Mouse (Mus musculus): Measurements from ENCODE around the gene Nckap5. TPM values are rescaled to one million over a fixed set of nuclear protein-coding genes. Genes with fewer than 3 reads are reported as not detected.

The Nckap5 gene
- polyA plus RNA-seq, 1 experiment from 2014 or later: 4.8 TPM

DNA sequence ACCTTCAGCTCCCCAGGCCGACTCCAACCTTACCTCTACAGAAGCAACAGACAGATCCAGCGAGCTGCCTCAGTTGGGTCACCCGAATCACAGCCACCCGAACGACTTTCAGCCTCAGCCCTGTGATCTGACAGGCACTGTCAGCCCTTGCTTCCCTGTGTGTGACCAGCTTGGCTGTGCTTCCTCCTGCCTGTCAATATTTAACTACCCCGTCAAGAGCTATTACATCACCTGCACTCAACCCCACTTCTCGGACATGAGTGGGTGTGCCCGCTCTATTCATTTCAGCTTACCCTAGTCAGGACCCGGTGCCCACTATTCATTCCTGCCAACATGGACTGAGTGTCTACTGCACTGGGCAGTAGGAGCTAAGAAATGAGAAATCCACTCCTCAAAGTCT is 226.0 kb downstream of the Nckap5 start:
- WGBS: 62% methylated on average over 9 of the region's 9 CpGs
- no peaks in the 10 kb centered on the region for H3K36me3 ChIP-seq (ENCODE audit: control insufficient read depth, insufficient read depth, low read length)

GRCm38 (mm10) chr1:126603771-126604515 is 226.7 kb downstream of the Nckap5 start:
- Histone ChIP-seq H3K27me3 (ENCODE audit: control insufficient read depth, insufficient read depth, low read length) (no peaks in the 10 kb centered on the region), H3K9ac (ENCODE audit: low read length) (no peak overlapping the region), H3K4me1 (ENCODE audit: control insufficient read depth, insufficient read depth, low read length) (no peaks in the 10 kb centered on the region), H3K4me3 (replicated peaks; ENCODE audit: low read length) (no peak overlapping the region), H3K4me2 (ENCODE audit: low read depth, low read length) (no peak overlapping the region), H3K27ac (ENCODE audit: low read length) (no peak overlapping the region), H3K36me3 (ENCODE audit: control insufficient read depth, insufficient read depth, low read length) (no peaks in the 10 kb centered on the region), H3K9me3 (replicated peaks; ENCODE audit: control insufficient read depth, low read length) (no peaks in the 10 kb centered on the region)
- 75% methylated on average over 7 of the region's 7 CpGs for WGBS
- no peak for ATAC-seq (ENCODE audit: insufficient read depth, low FRiP score)

More for the DNA sequence above, 226.0 kb downstream of the Nckap5 start:
- Histone ChIP-seq H3K9me3 (replicated peaks; ENCODE audit: control insufficient read depth, low read length) (no peaks in the 10 kb centered on the region), H3K4me2 (ENCODE audit: low read depth, low read length) (no peak overlapping the region), H3K27me3 (ENCODE audit: control insufficient read depth, insufficient read depth, low read length) (no peaks in the 10 kb centered on the region), H3K27ac (ENCODE audit: low read length) (no peak overlapping the region), H3K4me3 (replicated peaks; ENCODE audit: low read length) (no peak overlapping the region), H3K9ac (ENCODE audit: low read length) (no peak overlapping the region), H3K4me1 (ENCODE audit: control insufficient read depth, insufficient read depth, low read length) (no peaks in the 10 kb centered on the region)
- peak; percentile 29; the same call in 1 of the 2 replicates for ATAC-seq (ENCODE audit: insufficient read depth, low FRiP score)

DNA sequence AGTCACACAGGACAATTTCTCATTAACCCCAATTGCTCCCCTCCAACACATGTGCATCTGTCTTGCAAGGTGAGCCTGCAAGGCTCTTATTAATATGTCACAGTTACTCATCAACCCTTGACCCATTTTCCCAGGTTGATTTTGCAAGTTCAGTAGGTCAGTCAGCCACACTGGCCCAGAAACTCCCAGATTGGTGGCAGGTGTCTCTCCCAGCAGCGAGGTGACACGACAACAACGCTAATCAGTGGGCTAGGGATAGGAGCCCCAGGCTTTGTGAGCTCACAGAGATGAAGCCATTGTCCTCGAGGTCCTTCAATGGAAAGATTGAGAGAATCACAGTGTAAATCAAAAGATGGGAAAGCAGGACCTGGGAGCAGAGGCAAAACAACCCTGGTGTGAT is 230.0 kb downstream of the Nckap5 start:
- Histone ChIP-seq H3K27me3 (ENCODE audit: control insufficient read depth, insufficient read depth, low read length) (no peaks in the 10 kb centered on the region), H3K9ac (ENCODE audit: low read length) (no peak overlapping the region), H3K4me1 (ENCODE audit: control insufficient read depth, insufficient read depth, low read length) (no peaks in the 10 kb centered on the region), H3K27ac (ENCODE audit: low read length) (no peak overlapping the region), H3K9me3 (replicated peaks; ENCODE audit: control insufficient read depth, low read length) (no peaks in the 10 kb centered on the region), H3K36me3 (ENCODE audit: control insufficient read depth, insufficient read depth, low read length) (no peaks in the 10 kb centered on the region), H3K4me2 (ENCODE audit: low read depth, low read length) (no peak overlapping the region), H3K4me3 (replicated peaks; ENCODE audit: low read length) (no peak overlapping the region)
- no peak for ATAC-seq (ENCODE audit: insufficient read depth, low FRiP score)
- 72% methylated on average over 4 of the region's 4 CpGs for WGBS

GRCm38 (mm10) chr1:126597376-126597775 is 233.2 kb downstream of the Nckap5 start:
- H3K4me3 ChIP-seq (replicated peaks; ENCODE audit: low read length): no peak overlapping the region
- no peak overlapping the region for H3K4me2 ChIP-seq (ENCODE audit: low read depth, low read length)
- peaks cover 20% of the 10 kb centered on the region for H3K4me1 ChIP-seq (ENCODE audit: control insufficient read depth, insufficient read depth, low read length)
- no peaks in the 10 kb centered on the region for H3K27me3 ChIP-seq (ENCODE audit: control insufficient read depth, insufficient read depth, low read length)
- no peaks in the 10 kb centered on the region for H3K9me3 ChIP-seq (replicated peaks; ENCODE audit: control insufficient read depth, low read length)
- ATAC-seq (ENCODE audit: insufficient read depth, low FRiP score): peak; percentile 41; the same call in 1 of the 2 replicates
- no peak overlapping the region for H3K9ac ChIP-seq (ENCODE audit: low read length)
- no peak overlapping the region for H3K27ac ChIP-seq (ENCODE audit: low read length)
- no peaks in the 10 kb centered on the region for H3K36me3 ChIP-seq (ENCODE audit: control insufficient read depth, insufficient read depth, low read length)
- 24% methylated on average over 3 of the region's 3 CpGs for WGBS

GRCm38 (mm10) chr1:126594796-126595195 is 235.8 kb downstream of the Nckap5 start:
- Histone ChIP-seq H3K4me3 (replicated peaks; ENCODE audit: low read length) (no peak overlapping the region), H3K36me3 (ENCODE audit: control insufficient read depth, insufficient read depth, low read length) (no peaks in the 10 kb centered on the region), H3K27me3 (ENCODE audit: control insufficient read depth, insufficient read depth, low read length) (no peaks in the 10 kb centered on the region), H3K9me3 (replicated peaks; ENCODE audit: control insufficient read depth, low read length) (no peaks in the 10 kb centered on the region), H3K9ac (ENCODE audit: low read length) (no peak overlapping the region), H3K4me2 (ENCODE audit: low read depth, low read length) (no peak overlapping the region), H3K4me1 (ENCODE audit: control insufficient read depth, insufficient read depth, low read length) (peaks cover 20% of the 10 kb centered on the region), H3K27ac (ENCODE audit: low read length) (no peak overlapping the region)
- ATAC-seq (ENCODE audit: insufficient read depth, low FRiP score): no peak
- 48% methylated on average over 3 of the region's 3 CpGs for WGBS

DNA sequence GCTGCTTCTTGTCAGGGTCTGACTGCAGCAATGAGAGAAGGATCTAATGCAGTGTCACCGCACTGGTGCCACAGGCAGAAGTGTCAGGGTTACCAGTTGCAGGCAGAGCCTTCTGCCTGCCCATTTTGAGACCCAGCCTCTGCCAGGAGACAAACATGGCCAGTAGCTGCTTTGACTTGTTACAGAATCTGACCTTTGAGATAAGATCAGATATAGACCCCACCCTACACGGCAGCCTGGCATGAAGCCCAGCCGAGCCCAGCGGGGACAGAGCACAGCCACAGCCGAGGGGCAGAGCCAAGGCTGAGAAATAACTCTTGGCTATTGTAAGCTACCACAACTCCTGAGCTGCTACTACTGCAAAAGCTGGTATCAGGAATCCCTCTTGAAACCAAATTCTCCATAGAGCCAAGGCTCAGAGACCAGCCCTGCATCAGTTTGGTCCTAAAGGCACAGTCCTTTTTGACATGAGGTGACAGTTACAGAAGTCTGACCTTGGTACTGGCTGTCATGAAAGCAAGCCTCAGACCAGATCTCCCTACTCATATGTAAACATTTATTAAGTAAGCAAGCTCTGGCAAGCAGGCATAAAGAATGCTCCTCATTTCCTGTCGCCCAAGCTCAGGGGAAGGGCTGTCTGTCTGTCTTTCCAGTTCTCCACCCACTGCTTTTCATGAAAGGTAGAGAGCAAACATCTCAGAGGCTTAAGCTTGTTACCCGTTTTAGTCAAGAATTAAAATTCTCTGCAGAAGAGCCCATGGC is 237.4 kb downstream of the Nckap5 start:
- Histone ChIP-seq H3K4me1 (ENCODE audit: control insufficient read depth, insufficient read depth, low read length) (peaks cover 20% of the 10 kb centered on the region), H3K9me3 (replicated peaks; ENCODE audit: control insufficient read depth, low read length) (no peaks in the 10 kb centered on the region), H3K4me3 (replicated peaks; ENCODE audit: low read length) (no peak overlapping the region), H3K27me3 (ENCODE audit: control insufficient read depth, insufficient read depth, low read length) (no peaks in the 10 kb centered on the region), H3K9ac (ENCODE audit: low read length) (no peak overlapping the region), H3K4me2 (ENCODE audit: low read depth, low read length) (no peak overlapping the region; the same call in 1 of the 2 replicates), H3K36me3 (ENCODE audit: control insufficient read depth, insufficient read depth, low read length) (no peaks in the 10 kb centered on the region), H3K27ac (ENCODE audit: low read length) (peak overlapping the region; percentile 44)
- 31% methylated on average over 7 of the region's 7 CpGs for WGBS
- peak; percentile 26; the same call in 1 of the 2 replicates for ATAC-seq (ENCODE audit: insufficient read depth, low FRiP score)

DNA sequence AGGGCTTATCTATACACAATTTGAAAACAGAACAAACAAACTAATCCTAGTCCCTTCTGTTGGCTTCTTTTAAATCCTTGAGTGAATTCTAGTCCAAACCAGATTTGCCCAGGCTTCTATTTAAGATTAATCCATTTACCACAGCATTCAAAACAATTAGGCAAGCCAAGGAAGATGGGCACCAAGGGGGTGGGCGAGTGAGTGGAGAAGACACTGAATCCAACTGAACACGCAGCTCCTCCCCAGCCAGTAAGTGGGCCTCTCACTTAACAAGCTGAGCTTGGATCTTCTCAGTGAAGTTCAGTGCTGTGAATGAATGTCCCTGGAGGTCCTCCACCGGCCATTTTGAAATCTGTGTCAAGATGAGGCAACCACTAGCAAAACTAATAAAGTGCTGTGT is 239.7 kb downstream of the Nckap5 start:
- Histone ChIP-seq H3K27ac (ENCODE audit: low read length) (peak overlapping the region; percentile 46; the same call in 1 of the 2 replicates), H3K4me3 (replicated peaks; ENCODE audit: low read length) (no peak overlapping the region), H3K9me3 (replicated peaks; ENCODE audit: control insufficient read depth, low read length) (no peaks in the 10 kb centered on the region), H3K4me1 (ENCODE audit: control insufficient read depth, insufficient read depth, low read length) (peaks cover 20% of the 10 kb centered on the region), H3K27me3 (ENCODE audit: control insufficient read depth, insufficient read depth, low read length) (no peaks in the 10 kb centered on the region), H3K4me2 (ENCODE audit: low read depth, low read length) (no peak overlapping the region), H3K9ac (ENCODE audit: low read length) (no peak overlapping the region), H3K36me3 (ENCODE audit: control insufficient read depth, insufficient read depth, low read length) (no peaks in the 10 kb centered on the region)
- WGBS: 71% methylated on average over 3 of the region's 3 CpGs
- no peak for ATAC-seq (ENCODE audit: insufficient read depth, low FRiP score)

DNA sequence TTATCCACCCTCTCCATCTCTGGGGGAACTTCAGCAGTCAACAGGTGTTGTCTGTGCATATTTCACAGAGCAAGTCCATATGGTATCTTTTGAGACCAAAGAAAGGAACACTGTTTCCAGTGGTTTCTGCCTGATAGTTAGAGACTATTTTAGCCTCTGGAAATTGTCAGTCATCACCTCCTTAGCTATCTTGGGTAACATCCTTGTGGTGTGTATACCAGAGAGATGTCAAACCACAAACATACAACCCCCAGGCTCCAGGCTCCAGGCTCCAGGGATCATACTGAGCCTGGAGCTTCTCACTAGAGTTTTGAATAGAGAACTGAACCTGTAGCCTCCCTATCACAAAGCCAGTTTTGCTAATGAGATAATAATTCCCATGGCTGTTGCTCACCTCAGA is 252.4 kb downstream of the Nckap5 start:
- Histone ChIP-seq H3K9ac (ENCODE audit: low read length) (no peak overlapping the region), H3K4me2 (ENCODE audit: low read depth, low read length) (no peak overlapping the region), H3K4me1 (ENCODE audit: control insufficient read depth, insufficient read depth, low read length) (no peaks in the 10 kb centered on the region), H3K9me3 (replicated peaks; ENCODE audit: control insufficient read depth, low read length) (no peaks in the 10 kb centered on the region), H3K27ac (ENCODE audit: low read length) (no peak overlapping the region), H3K4me3 (replicated peaks; ENCODE audit: low read length) (no peak overlapping the region), H3K27me3 (ENCODE audit: control insufficient read depth, insufficient read depth, low read length) (no peaks in the 10 kb centered on the region), H3K36me3 (ENCODE audit: control insufficient read depth, insufficient read depth, low read length) (no peaks in the 10 kb centered on the region)
- ATAC-seq (ENCODE audit: insufficient read depth, low FRiP score): no peak

DNA sequence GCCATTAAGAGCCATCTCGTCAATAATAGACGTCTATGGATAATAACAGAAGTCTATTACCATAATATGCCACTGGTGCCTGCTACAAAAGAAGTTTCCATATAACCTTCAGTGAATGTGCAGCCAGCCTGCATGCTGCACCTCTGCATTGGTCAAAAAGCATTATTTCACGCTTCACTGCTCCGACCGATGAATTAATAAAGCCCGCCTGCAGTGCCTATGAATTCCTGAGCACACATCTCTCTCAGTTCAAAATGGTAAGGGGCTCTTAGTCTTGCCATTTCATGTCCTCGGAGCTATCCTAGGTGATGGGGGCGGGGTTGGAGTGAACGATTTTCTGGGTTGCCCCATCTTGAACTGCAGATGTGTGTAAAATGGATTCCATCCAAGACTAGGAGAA is 256.3 kb downstream of the Nckap5 start:
- Histone ChIP-seq H3K4me1 (ENCODE audit: control insufficient read depth, insufficient read depth, low read length) (no peaks in the 10 kb centered on the region), H3K9ac (ENCODE audit: low read length) (no peak overlapping the region), H3K27me3 (ENCODE audit: control insufficient read depth, insufficient read depth, low read length) (no peaks in the 10 kb centered on the region), H3K4me2 (ENCODE audit: low read depth, low read length) (no peak overlapping the region), H3K9me3 (replicated peaks; ENCODE audit: control insufficient read depth, low read length) (no peaks in the 10 kb centered on the region), H3K4me3 (replicated peaks; ENCODE audit: low read length) (no peak overlapping the region), H3K27ac (ENCODE audit: low read length) (no peak overlapping the region), H3K36me3 (ENCODE audit: control insufficient read depth, insufficient read depth, low read length) (no peaks in the 10 kb centered on the region)
- ATAC-seq (ENCODE audit: insufficient read depth, low FRiP score): no peak
- 85% methylated on average over 9 of the region's 9 CpGs for WGBS

All from stomach, embryonic 16.5 days (tissue).